Mouse (Mus musculus): ENCODE data around the gene Cnot10. TPM values are rescaled to one million over a fixed set of nuclear protein-coding genes. Genes with fewer than 3 reads are reported as not detected.
A peak's percentile ranks its signal among the peaks of the same experiment; 100 is the strongest.

Gene Cnot10
- total and polyA plus RNA-seq, 2 experiments from 2014 or later, result 45.2 to 47.1 TPM

- Histone ChIP-seq H3K9ac (peak overlapping the region; percentile 41; the same call in 1 of the 2 replicates), H3K4me1 (ENCODE audit: insufficient read depth) (no peaks in the 10 kb centered on the region), H3K36me3 (ENCODE audit: insufficient read depth) (peaks cover 14% of the 10 kb centered on the region), H3K27me3 (ENCODE audit: insufficient read depth, low read length) (no peaks in the 10 kb centered on the region), H3K4me2 (ENCODE audit: low read depth) (peak overlapping the region; percentile 51), H3K27ac (ENCODE audit: low read depth, low read length) (no peak overlapping the region), H3K4me3 (ENCODE audit: low read depth, low read length) (peak overlapping the region; percentile 25), H3K9me3 (ENCODE audit: low read length) (no peaks in the 10 kb centered on the region)
- DNase-seq, result peak; percentile 76
- TF ChIP-seq CTCF (IDR thresholded peaks at IDR 0.05; ENCODE audit: low read depth), result peak; percentile 86
- WGBS, result 2% methylated on average over 23 of the region's 23 CpGs
- peak; percentile 62; the same call in 1 of the 2 replicates for ATAC-seq
Measured at GRCm38 (mm10) chr9:114583812-114584182, 56.2 kb downstream of the Cnot10 start.

GRCm38 (mm10) chr9:114578646-114579045 lies 61.3 kb downstream of the Cnot10 start:
- H3K27ac ChIP-seq (ENCODE audit: low read depth, low read length), result no peak overlapping the region
- DNase-seq (no peak), ATAC-seq (no peak)
- no peak overlapping the region for H3K9ac ChIP-seq
- no peaks in the 10 kb centered on the region for H3K9me3 ChIP-seq (ENCODE audit: low read length)
- 81% methylated on average over 11 of the region's 11 CpGs for WGBS
- H3K4me2 ChIP-seq (ENCODE audit: low read depth), result no peak overlapping the region
- H3K4me3 ChIP-seq (ENCODE audit: low read depth, low read length), result no peak overlapping the region
- TF ChIP-seq CTCF (IDR thresholded peaks at IDR 0.05; ENCODE audit: low read depth), result no peak
- H3K4me1 ChIP-seq (ENCODE audit: insufficient read depth), result no peaks in the 10 kb centered on the region
- H3K36me3 ChIP-seq (ENCODE audit: insufficient read depth), result no peaks in the 10 kb centered on the region
- H3K27me3 ChIP-seq (ENCODE audit: insufficient read depth, low read length), result no peaks in the 10 kb centered on the region

GRCm38 (mm10) chr9:114576001-114576400 lies 64.0 kb downstream of the Cnot10 start:
- TF ChIP-seq CTCF (IDR thresholded peaks at IDR 0.05; ENCODE audit: low read depth), result no peak
- ATAC-seq (no peak), DNase-seq (no peak)
- 100% methylated on average over 1 of the region's 1 CpGs for WGBS
- Histone ChIP-seq H3K4me1 (ENCODE audit: insufficient read depth) (no peaks in the 10 kb centered on the region), H3K9me3 (ENCODE audit: low read length) (no peaks in the 10 kb centered on the region), H3K36me3 (ENCODE audit: insufficient read depth) (no peaks in the 10 kb centered on the region), H3K4me2 (ENCODE audit: low read depth) (no peak overlapping the region), H3K27ac (ENCODE audit: low read depth, low read length) (no peak overlapping the region), H3K9ac (no peak overlapping the region), H3K4me3 (ENCODE audit: low read depth, low read length) (no peak overlapping the region), H3K27me3 (ENCODE audit: insufficient read depth, low read length) (no peaks in the 10 kb centered on the region)

GRCm38 (mm10) chr9:114573528-114573927 lies 66.5 kb downstream of the Cnot10 start:
- ATAC-seq (no peak), DNase-seq (no peak)
- no peaks in the 10 kb centered on the region for H3K27me3 ChIP-seq (ENCODE audit: insufficient read depth, low read length)
- no peak for TF ChIP-seq CTCF (IDR thresholded peaks at IDR 0.05; ENCODE audit: low read depth)
- H3K4me1 ChIP-seq (ENCODE audit: insufficient read depth), result no peaks in the 10 kb centered on the region
- no peak overlapping the region for H3K4me3 ChIP-seq (ENCODE audit: low read depth, low read length)
- H3K4me2 ChIP-seq (ENCODE audit: low read depth), result no peak overlapping the region
- H3K9ac ChIP-seq, result no peak overlapping the region
- no peaks in the 10 kb centered on the region for H3K9me3 ChIP-seq (ENCODE audit: low read length)
- no peaks in the 10 kb centered on the region for H3K36me3 ChIP-seq (ENCODE audit: insufficient read depth)
- 68% methylated on average over 5 of the region's 5 CpGs for WGBS
- H3K27ac ChIP-seq (ENCODE audit: low read depth, low read length), result no peak overlapping the region

GRCm38 (mm10) chr9:114568682-114569474 lies 71.1 kb downstream of the Cnot10 start:
- Histone ChIP-seq H3K9me3 (ENCODE audit: low read length) (no peaks in the 10 kb centered on the region), H3K27me3 (ENCODE audit: insufficient read depth, low read length) (peaks cover 12% of the 10 kb centered on the region; the same call in 1 of the 2 replicates), H3K4me3 (ENCODE audit: low read depth, low read length) (no peak overlapping the region), H3K4me2 (ENCODE audit: low read depth) (no peak overlapping the region), H3K36me3 (ENCODE audit: insufficient read depth) (no peaks in the 10 kb centered on the region), H3K4me1 (ENCODE audit: insufficient read depth) (0 out of 2 replicates have a peak, but pooled peaks cover 2% of the 10 kb centered on the region), H3K9ac (no peak overlapping the region), H3K27ac (ENCODE audit: low read depth, low read length) (no peak overlapping the region)
- no peak for TF ChIP-seq CTCF (IDR thresholded peaks at IDR 0.05; ENCODE audit: low read depth)
- 80% methylated on average over 5 of the region's 5 CpGs for WGBS
- DNase-seq (no peak), ATAC-seq (no peak)

- WGBS, result 2% methylated on average over 10 of the region's 10 CpGs
- ATAC-seq (no peak), DNase-seq (no peak)
- Histone ChIP-seq H3K9ac (no peak overlapping the region), H3K27ac (ENCODE audit: low read depth, low read length) (no peak overlapping the region), H3K4me2 (ENCODE audit: low read depth) (peak overlapping the region; percentile 77), H3K27me3 (ENCODE audit: insufficient read depth, low read length) (peaks cover 35% of the 10 kb centered on the region), H3K4me1 (ENCODE audit: insufficient read depth) (0 out of 2 replicates have a peak, but pooled peaks cover 2% of the 10 kb centered on the region), H3K4me3 (ENCODE audit: low read depth, low read length) (peak overlapping the region; percentile 53), H3K9me3 (ENCODE audit: low read length) (no peaks in the 10 kb centered on the region), H3K36me3 (ENCODE audit: insufficient read depth) (no peaks in the 10 kb centered on the region)
- TF ChIP-seq CTCF (IDR thresholded peaks at IDR 0.05; ENCODE audit: low read depth), result no peak
Measured at GRCm38 (mm10) chr9:114564667-114565066, 75.3 kb downstream of the Cnot10 start.

Data from forebrain, postnatal 0 days (tissue).